Mouse (Mus musculus) liver, embryonic 13.5 days (tissue): ENCODE data around the gene Ubxn1. TPM values are rescaled to one million over a fixed set of nuclear protein-coding genes. Genes with fewer than 3 reads are reported as not detected.

Source experiments
- ATAC-seq: fragments of 200-750 bp; cut with Nextera tagmentation; 2 replicates; pipeline ENCODE4 v1.8.0; 2017; ENCODE audit warnings: low read depth, mild to moderate bottlenecking, moderate number of reproducible peaks, moderate library complexity
- DNase-seq: peaks from one replicate; pipeline ENCODE4 v3.0.0; 2022
- H3K27ac ChIP-seq: fragments of 300-500 bp; sonication (generic); 2 replicates; pipeline ENCODE4 v1.5.1; 2015; ENCODE audit warnings: moderate library complexity, mild to moderate bottlenecking, inconsistent platforms
- H3K27me3 ChIP-seq: fragments of 300-500 bp; sonication (generic); 2 replicates; pipeline ENCODE4 v1.6.1; 2015; ENCODE audit warnings: mild to moderate bottlenecking, inconsistent platforms
- H3K36me3 ChIP-seq: fragments of 300-500 bp; sonication (generic); 2 replicates; pipeline ENCODE4 v1.6.1; 2015; ENCODE audit warnings: mild to moderate bottlenecking, inconsistent platforms
- H3K4me1 ChIP-seq: fragments of 300-500 bp; sonication (generic); replicated peaks from 2 replicates; pipeline ENCODE4 v1.6.1; 2015; ENCODE audit warnings: inconsistent platforms
- H3K4me2 ChIP-seq: fragments of 300-500 bp; sonication (generic); 2 replicates; pipeline ENCODE4 v1.6.1; 2015; ENCODE audit warnings: inconsistent platforms, mild to moderate bottlenecking, moderate library complexity
- H3K4me3 ChIP-seq: fragments of 300-500 bp; sonication (generic); replicated peaks from 2 replicates; pipeline ENCODE4 v1.5.1; 2015; ENCODE audit warnings: mild to moderate bottlenecking, inconsistent platforms
- H3K9ac ChIP-seq: fragments of 300-500 bp; sonication (generic); 2 replicates; pipeline ENCODE4 v1.6.1; 2015; ENCODE audit warnings: mild to moderate bottlenecking, inconsistent platforms
- H3K9me3 ChIP-seq: fragments of 300-500 bp; sonication (generic); replicated peaks from 2 replicates; pipeline ENCODE4 v1.6.1; 2016; ENCODE audit warnings: inconsistent platforms
- WGBS: fragments of 180-500 bp; shearing (Covaris S2); methylation state at CpG from one replicate; pipeline ENCODE4 v1.1.7; 2015; ENCODE audit not compliant: insufficient replicate concordance; 5-methylcytosine and 5-hydroxymethylcytosine counted together
- microRNA-seq: library from miRNA; unstranded; fragments of <30 nt; microRNA quantifications from one replicate; pipeline ENCODE4, GENCODE M21; 2016
- polyA plus RNA-seq: library from polyadenylated mRNA; unstranded; fragments of >200 nt; fragmentation: Nextera tagmentation; extraction: Ambion mirVana; gene quantifications from 2 replicates; pipeline ENCODE4 v1.2.1, GENCODE M21; 2015

The Ubxn1 gene
- polyA plus RNA-seq, 1 experiment from 2014 or later = 112 TPM

GRCm38 (mm10) chr19:8911810-8912209 lies 40.5 kb downstream of the Ubxn1 start:
- Histone ChIP-seq H3K4me2 (no peak overlapping the region), H3K9me3 (no peaks in the 10 kb centered on the region), H3K36me3 (peaks cover 99% of the 10 kb centered on the region), H3K9ac (no peak overlapping the region), H3K27ac (no peak overlapping the region), H3K4me1 (no peaks in the 10 kb centered on the region), H3K4me3 (no peak overlapping the region), H3K27me3 (no peaks in the 10 kb centered on the region)
- DNase-seq (no peak), ATAC-seq (no peak)
- 88% methylated on average over 5 of the region's 5 CpGs for WGBS

GRCm38 (mm10) chr19:8914212-8914611 lies 42.9 kb downstream of the Ubxn1 start:
- Histone ChIP-seq H3K27me3 (no peaks in the 10 kb centered on the region), H3K4me2 (no peak overlapping the region), H3K9ac (no peak overlapping the region), H3K4me1 (no peaks in the 10 kb centered on the region; the same call in 1 of the 2 replicates), H3K4me3 (no peak overlapping the region), H3K27ac (no peak overlapping the region), H3K9me3 (no peaks in the 10 kb centered on the region), H3K36me3 (peaks cover 79% of the 10 kb centered on the region)
- ATAC-seq = no peak
- no peak for DNase-seq
- WGBS = 77% methylated on average over 3 of the region's 3 CpGs

GRCm38 (mm10) chr19:8919000-8919399 lies 47.7 kb downstream of the Ubxn1 start:
- H3K36me3 ChIP-seq = peaks cover 40% of the 10 kb centered on the region

GRCm38 (mm10) chr19:8919684-8920072 lies 48.4 kb downstream of the Ubxn1 start:
- WGBS = 61% methylated on average over 6 of the region's 6 CpGs
- peaks cover 39% of the 10 kb centered on the region for H3K4me1 ChIP-seq

More at GRCm38 (mm10) chr19:8919000-8919399, 47.7 kb downstream of the Ubxn1 start:
- H3K9me3 ChIP-seq = no peaks in the 10 kb centered on the region
- 72% methylated on average over 3 of the region's 3 CpGs for WGBS
- DNase-seq (no peak), ATAC-seq (no peak)
- no peak overlapping the region for H3K4me3 ChIP-seq
- no peak overlapping the region for H3K9ac ChIP-seq
- H3K27ac ChIP-seq = no peak overlapping the region
- no peaks in the 10 kb centered on the region for H3K27me3 ChIP-seq
- H3K4me1 ChIP-seq = peaks cover 35% of the 10 kb centered on the region
- no peak overlapping the region for H3K4me2 ChIP-seq

GRCm38 (mm10) chr19:8920073-8920736 lies 48.9 kb downstream of the Ubxn1 start, which contains the start of gene B3gat3:
Gene B3gat3, plus strand, starts transcription at chr19:8920374.
- peak; percentile 88 for DNase-seq
- ATAC-seq = peak; percentile 96
- peak within 1 kb of the TSS; percentile 95 for H3K27ac ChIP-seq
- H3K9ac ChIP-seq = peak within 1 kb of the TSS; percentile 90
- WGBS = 2% methylated on average over 50 of the region's 50 CpGs
- H3K27me3 ChIP-seq = no peaks in the 10 kb centered on the region
- no peaks in the 10 kb centered on the region for H3K9me3 ChIP-seq
- peaks cover 39% of the 10 kb centered on the region for H3K4me1 ChIP-seq
- H3K4me2 ChIP-seq = peak within 1 kb of the TSS; percentile 87
- H3K36me3 ChIP-seq = peaks cover 34% of the 10 kb centered on the region
- peak within 1 kb of the TSS; percentile 89 for H3K4me3 ChIP-seq

More at GRCm38 (mm10) chr19:8919684-8920072, 48.4 kb downstream of the Ubxn1 start:
- H3K4me2 ChIP-seq = peak overlapping the region; percentile 87
- peaks cover 37% of the 10 kb centered on the region for H3K36me3 ChIP-seq
- peak overlapping the region; percentile 90 for H3K9ac ChIP-seq
- ATAC-seq = no peak
- peak overlapping the region; percentile 89 for H3K4me3 ChIP-seq
- no peak for DNase-seq
- H3K9me3 ChIP-seq = no peaks in the 10 kb centered on the region
- H3K27ac ChIP-seq = peak overlapping the region; percentile 95
- H3K27me3 ChIP-seq = no peaks in the 10 kb centered on the region

GRCm38 (mm10) chr19:8920836-8921291 lies 49.6 kb downstream of the Ubxn1 start:
- no peaks in the 10 kb centered on the region for H3K27me3 ChIP-seq
- peak overlapping the region; percentile 90 for H3K9ac ChIP-seq
- ATAC-seq (no peak), DNase-seq (no peak)
- peaks cover 34% of the 10 kb centered on the region for H3K36me3 ChIP-seq
- H3K4me1 ChIP-seq = peaks cover 41% of the 10 kb centered on the region
- peak overlapping the region; percentile 95 for H3K27ac ChIP-seq
- H3K4me2 ChIP-seq = peak overlapping the region; percentile 87
- H3K9me3 ChIP-seq = no peaks in the 10 kb centered on the region
- H3K4me3 ChIP-seq = peak overlapping the region; percentile 89
- under 1% methylated on average over 6 of the region's 6 CpGs for WGBS

- no peak for DNase-seq
- H3K9me3 ChIP-seq = no peaks in the 10 kb centered on the region
- ATAC-seq = no peak
- peak overlapping the region; percentile 87 for H3K4me2 ChIP-seq
- peak overlapping the region; percentile 95 for H3K27ac ChIP-seq
- no peaks in the 10 kb centered on the region for H3K27me3 ChIP-seq
- peak overlapping the region; percentile 90 for H3K9ac ChIP-seq
- peaks cover 50% of the 10 kb centered on the region for H3K4me1 ChIP-seq
- peaks cover 35% of the 10 kb centered on the region for H3K36me3 ChIP-seq
- WGBS = 74% methylated on average over 9 of the region's 9 CpGs
- peak overlapping the region; percentile 89 for H3K4me3 ChIP-seq
Measured at GRCm38 (mm10) chr19:8921741-8922140, 50.4 kb downstream of the Ubxn1 start.

Small RNAs within 50 kb of the gene (microRNA-seq; reads per million reads assigned to microRNA genes)
- not detected for gene Mir5136

Other genes starting within 250 kb of the Ubxn1 start
- not detected in 2 replicates for gene Chrm1, start 207.7 kb upstream of the Ubxn1 start, polyA plus RNA-seq
- gene Slc3a2, start 148.1 kb upstream of the Ubxn1 start, polyA plus RNA-seq = 118 and 128 TPM in 2 replicates
- 80.8 and 81.6 TPM in 2 replicates for gene Wdr74, start 135.7 kb upstream of the Ubxn1 start, polyA plus RNA-seq
- gene 1700092M07Rik, start 130.8 kb upstream of the Ubxn1 start, polyA plus RNA-seq = 0.81 and 1.3 TPM in 2 replicates
- gene Stx5a, start 130.1 kb upstream of the Ubxn1 start, polyA plus RNA-seq = 48.2 and 51.9 TPM in 2 replicates
- gene Nxf1, start 114.4 kb upstream of the Ubxn1 start, polyA plus RNA-seq = 93.3 and 104 TPM in 2 replicates
- gene Tmem223, start 100.5 kb upstream of the Ubxn1 start, polyA plus RNA-seq = 66.1 and 74.2 TPM in 2 replicates
- 93.6 and 97.1 TPM in 2 replicates for gene Tmem179b, start 97.0 kb upstream of the Ubxn1 start, polyA plus RNA-seq
- gene Taf6l, start 85.1 kb upstream of the Ubxn1 start, polyA plus RNA-seq = 16.6 and 17.2 TPM in 2 replicates
- 105 and 110 TPM in 2 replicates for gene Polr2g, start 72.9 kb upstream of the Ubxn1 start, polyA plus RNA-seq
- gene Zbtb3, start 68.9 kb upstream of the Ubxn1 start, polyA plus RNA-seq = 1.5 TPM in 2 replicates
- 25.1 and 27.4 TPM in 2 replicates for gene Ttc9c, start 52.2 kb upstream of the Ubxn1 start, polyA plus RNA-seq
- 2.8 and 3.0 TPM in 2 replicates for gene Hnrnpul2, start 51.5 kb upstream of the Ubxn1 start, polyA plus RNA-seq
- not detected in 2 replicates for gene AC129217.1, start 41.7 kb upstream of the Ubxn1 start, polyA plus RNA-seq
- 33.8 and 37.2 TPM in 2 replicates for gene Bscl2, start 34.0 kb upstream of the Ubxn1 start, polyA plus RNA-seq
- gene Gng3, start 32.3 kb upstream of the Ubxn1 start, polyA plus RNA-seq = 0.52 and 0.73 TPM in 2 replicates
- 0.05 and 0.18 TPM in 2 replicates for gene Lrrn4cl, start 20.7 kb upstream of the Ubxn1 start, polyA plus RNA-seq
- gene Uqcc3, start 9.4 kb downstream of the Ubxn1 start, polyA plus RNA-seq = 37.8 and 38.5 TPM in 2 replicates
- gene Lbhd1, start 12.2 kb downstream of the Ubxn1 start, polyA plus RNA-seq = 81.2 and 113 TPM in 2 replicates
- gene Gm49403, start 12.4 kb downstream of the Ubxn1 start, polyA plus RNA-seq = not detected in 2 replicates
- gene 1810009A15Rik, start 17.4 kb downstream of the Ubxn1 start, polyA plus RNA-seq = 89.5 and 92.3 TPM in 2 replicates
- not detected in 2 replicates for gene Gm49416, start 17.4 kb downstream of the Ubxn1 start, polyA plus RNA-seq
- gene Ints5, start 21.5 kb downstream of the Ubxn1 start, polyA plus RNA-seq = 26.1 and 26.5 TPM in 2 replicates
- gene Ganab, start 26.6 kb downstream of the Ubxn1 start, polyA plus RNA-seq = 41.4 and 52.7 TPM in 2 replicates
- gene B3gat3, start 48.9 kb downstream of the Ubxn1 start, polyA plus RNA-seq = 20.1 and 22.8 TPM in 2 replicates
- 2.7 and 2.8 TPM in 2 replicates for gene Rom1, start 57.9 kb downstream of the Ubxn1 start, polyA plus RNA-seq
- 14.4 and 15.2 TPM in 2 replicates for gene Eml3, start 58.1 kb downstream of the Ubxn1 start, polyA plus RNA-seq
- gene Mta2, start 70.4 kb downstream of the Ubxn1 start, polyA plus RNA-seq = 99.5 and 114 TPM in 2 replicates
- 18.7 and 20.2 TPM in 2 replicates for gene Tut1, start 82.4 kb downstream of the Ubxn1 start, polyA plus RNA-seq
- 298 and 320 TPM in 2 replicates for gene Eef1g, start 95.5 kb downstream of the Ubxn1 start, polyA plus RNA-seq
- 1.4 and 1.6 TPM in 2 replicates for gene Ahnak, start 117.8 kb downstream of the Ubxn1 start, polyA plus RNA-seq
- gene Scgb1a1, start 216.5 kb downstream of the Ubxn1 start, polyA plus RNA-seq = not detected in 2 replicates